29 mouse cellular contexts compared by ENCODE assay signal in the genomic region with DNA sequence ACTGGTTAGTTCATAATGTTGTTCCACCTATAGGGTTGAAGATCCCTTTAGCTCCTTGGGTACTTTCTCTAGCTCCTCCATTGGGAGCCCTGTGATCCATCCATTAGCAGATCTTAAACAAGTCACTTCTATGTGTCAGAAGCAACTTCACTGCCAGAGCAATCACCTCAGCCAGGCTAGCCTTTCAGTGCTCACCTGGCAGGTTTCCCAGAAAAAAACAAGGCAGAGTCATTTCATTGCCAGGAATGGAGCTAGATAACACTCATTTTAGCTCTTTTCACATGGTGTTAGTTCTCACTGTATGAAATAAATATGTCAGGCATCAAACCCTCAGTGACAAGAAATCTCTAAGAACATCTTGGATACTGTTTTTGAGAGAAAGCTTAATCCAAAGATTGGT. TPM values are rescaled to one million over a fixed set of nuclear protein-coding genes. Genes with fewer than 3 reads are reported as not detected.
A peak's percentile ranks its signal among the peaks of the same experiment; 100 is the strongest.
DNase-seq lines count a peak whose midpoint lies in the region; ATAC-seq and TF ChIP-seq lines count a peak whose summit lies in the region.
"Had no signal": no experiment of that assay in that cellular context is flagged by ENCODE, and none has a peak within 500 bp of the region (broad histone marks: within the 10 kb centered on the region; RNA-seq: fewer than 3 reads in every experiment).

No protein-coding gene starts in this region.

- H3K4me1 ChIP-seq in hindbrain, postnatal 0 days (ENCODE audit: insufficient read depth, low read length): no peaks in the 10 kb centered on the region
- H3K4me1 ChIP-seq in hindbrain, embryonic 12.5 days: no peaks in the 10 kb centered on the region
- H3K4me1 ChIP-seq: embryonic facial prominence, embryonic 12.5 days; heart, embryonic 13.5 days; hindbrain, embryonic 15.5 days; kidney, embryonic 15.5 days; limb, embryonic 13.5 days; liver, embryonic 12.5 days; neural tube, embryonic 15.5 days had no signal

- no peak overlapping the region for H3K9ac ChIP-seq in hindbrain, postnatal 0 days (replicated peaks; ENCODE audit: low read length)
- H3K9ac ChIP-seq in hindbrain, embryonic 12.5 days: no peak overlapping the region
- H3K9ac ChIP-seq: embryonic facial prominence, embryonic 12.5 days; forebrain, postnatal 0 days; heart, embryonic 13.5 days; hindbrain, embryonic 15.5 days; kidney, embryonic 15.5 days; limb, embryonic 13.5 days; liver, embryonic 12.5 days; liver, postnatal 0 days; neural tube, embryonic 15.5 days had no signal

- H3K4me2 ChIP-seq in hindbrain, postnatal 0 days (ENCODE audit: low read depth, low read length): no peak overlapping the region
- H3K4me2 ChIP-seq in hindbrain, embryonic 12.5 days (replicated peaks): no peak overlapping the region
- H3K4me2 ChIP-seq: embryonic facial prominence, embryonic 12.5 days; heart, embryonic 13.5 days; hindbrain, embryonic 15.5 days; kidney, embryonic 15.5 days; limb, embryonic 13.5 days; liver, embryonic 12.5 days; neural tube, embryonic 15.5 days had no signal

- DNase-seq in cerebellum, postnatal 10 days: peak; percentile 61 to 76
- peak; percentile 12 to 25 for DNase-seq in heart, adult 18-20 months
- no peak for DNase-seq in heart, adult 11 months
- DNase-seq in hindbrain, postnatal 0 days (ENCODE audit: low spot score): peak; percentile 37
- peak; percentile 7 for DNase-seq in brain, adult 2 months (ENCODE audit: low read depth, low spot score)
- DNase-seq: adrenal gland, postnatal 10 days; forebrain, postnatal 0 days; kidney, adult 18-20 months; kidney, postnatal 25 days; liver, postnatal 0 days; lung, postnatal 10 days; midbrain, embryonic 14.5 days; retina, postnatal 1 day; right cerebral cortex, postnatal 14 days; thymus, postnatal 4 days had no signal

- no peak overlapping the region for H3K4me3 ChIP-seq in hindbrain, postnatal 0 days (ENCODE audit: low read length)
- no peak overlapping the region for H3K4me3 ChIP-seq in hindbrain, embryonic 12.5 days
- H3K4me3 ChIP-seq: embryonic facial prominence, embryonic 12.5 days; heart, embryonic 13.5 days; hindbrain, embryonic 15.5 days; kidney, embryonic 15.5 days; left cerebral cortex, adult 2 months; limb, embryonic 13.5 days; liver, embryonic 12.5 days; neural tube, embryonic 15.5 days had no signal

- H3K27me3 ChIP-seq in hindbrain, postnatal 0 days (ENCODE audit: insufficient read depth, low read length): no peaks in the 10 kb centered on the region
- H3K27me3 ChIP-seq in hindbrain, embryonic 12.5 days: no peaks in the 10 kb centered on the region
- H3K27me3 ChIP-seq: embryonic facial prominence, embryonic 12.5 days; heart, embryonic 13.5 days; hindbrain, embryonic 15.5 days; kidney, embryonic 15.5 days; limb, embryonic 13.5 days; liver, embryonic 12.5 days; neural tube, embryonic 15.5 days had no signal

- no peaks in the 10 kb centered on the region for H3K36me3 ChIP-seq in hindbrain, postnatal 0 days (ENCODE audit: insufficient read depth, low read length)
- no peaks in the 10 kb centered on the region for H3K36me3 ChIP-seq in hindbrain, embryonic 12.5 days
- H3K36me3 ChIP-seq: embryonic facial prominence, embryonic 12.5 days; heart, embryonic 13.5 days; hindbrain, embryonic 15.5 days; kidney, embryonic 15.5 days; limb, embryonic 13.5 days; liver, embryonic 12.5 days; neural tube, embryonic 15.5 days had no signal

- no peaks in the 10 kb centered on the region for H3K9me3 ChIP-seq in hindbrain, postnatal 0 days (ENCODE audit: low read length)
- H3K9me3 ChIP-seq in hindbrain, embryonic 12.5 days (replicated peaks): no peaks in the 10 kb centered on the region
- H3K9me3 ChIP-seq: embryonic facial prominence, embryonic 12.5 days; heart, embryonic 13.5 days; hindbrain, embryonic 15.5 days; kidney, embryonic 15.5 days; limb, embryonic 13.5 days; liver, embryonic 12.5 days; neural tube, embryonic 15.5 days had no signal

- H3K27ac ChIP-seq in hindbrain, postnatal 0 days: no peak overlapping the region
- H3K27ac ChIP-seq in hindbrain, embryonic 12.5 days: no peak overlapping the region
- H3K27ac ChIP-seq: embryonic facial prominence, embryonic 12.5 days; heart, embryonic 13.5 days; hindbrain, embryonic 15.5 days; kidney, embryonic 15.5 days; left cerebral cortex, adult 2 months; limb, embryonic 13.5 days; liver, embryonic 12.5 days; macrophage; neural tube, embryonic 15.5 days had no signal

- no peak for TF ChIP-seq CTCF in hindbrain, postnatal 0 days (IDR thresholded peaks at IDR 0.05; ENCODE audit: low read depth)

- ATAC-seq in cerebellum, adult (ENCODE audit: insufficient number of reproducible peaks, low FRiP score, low TSS enrichment): no peak
- ATAC-seq in hindbrain, postnatal 0 days: no peak
- ATAC-seq in hindbrain, embryonic 12.5 days (ENCODE audit: low FRiP score): no peak
- ATAC-seq: forebrain, postnatal 0 days; liver, embryonic 12.5 days; liver, postnatal 0 days; Patski had no signal

RNA-seq across cellular contexts. Expression of a gene that starts 22.8 kb away (rescaled TPM):
- total RNA-seq in heart, adult 18-20 months (2021): 1 to 10 TPM; 3.4 to 4.2 TPM
- 13.7 and 20.0 TPM in 2 replicates for total RNA-seq in hindbrain, postnatal 0 days (2014; rRNA removed)
- 17.2 and 17.9 TPM in 2 replicates for polyA plus RNA-seq in hindbrain, postnatal 0 days (2015; fragmentation: Nextera tagmentation; extraction: Ambion mirVana)
- 17.5 and 24.5 TPM in 2 replicates for polyA plus RNA-seq in hindbrain, embryonic 12.5 days (2016; fragmentation: Nextera tagmentation; extraction: Ambion mirVana)
- total RNA-seq: MEL had no signal
- polyA plus RNA-seq: thymus, postnatal 0 days had no signal
